Mouse (Mus musculus) ovary, adult 10 weeks (tissue): ENCODE data around the gene Cdkl4. TPM values are rescaled to one million over a fixed set of nuclear protein-coding genes. Genes with fewer than 3 reads are reported as not detected.

Source experiments
- polyA plus RNA-seq: library from polyadenylated mRNA; stranded (reverse); fragments of 350-450 nt; fragmentation: Illumina TruSeq; extraction: RNeasy Lipid Tissue Mini Kit (QIAGEN cat#74804); gene quantifications from one replicate; pipeline ENCODE4 v1.2.3, GENCODE M21; 2014

Cdkl4 gene
- polyA plus RNA-seq: 4.0 TPM

DNA sequence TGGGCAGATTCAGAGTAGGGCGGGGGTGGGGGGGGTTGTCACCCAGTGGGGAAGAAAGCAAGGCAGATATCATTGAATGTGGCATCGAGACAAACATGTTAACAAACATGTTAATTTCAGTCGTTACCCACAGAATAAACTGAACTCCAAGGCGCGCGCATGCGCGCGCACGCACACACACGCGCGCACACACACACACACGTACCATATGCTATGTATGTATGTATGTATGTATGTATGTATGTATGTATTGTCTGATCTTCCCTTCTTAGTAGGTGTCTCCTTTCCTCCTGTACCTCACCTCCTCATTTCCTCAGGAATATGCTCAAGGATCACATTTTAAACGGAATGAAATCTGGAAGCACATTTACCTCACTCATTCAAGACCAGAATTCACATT is at the start of gene Cdkl4:
Gene Cdkl4, minus strand, starts transcription at position 175 of the 400 bp plus-strand sequence.

DNA sequence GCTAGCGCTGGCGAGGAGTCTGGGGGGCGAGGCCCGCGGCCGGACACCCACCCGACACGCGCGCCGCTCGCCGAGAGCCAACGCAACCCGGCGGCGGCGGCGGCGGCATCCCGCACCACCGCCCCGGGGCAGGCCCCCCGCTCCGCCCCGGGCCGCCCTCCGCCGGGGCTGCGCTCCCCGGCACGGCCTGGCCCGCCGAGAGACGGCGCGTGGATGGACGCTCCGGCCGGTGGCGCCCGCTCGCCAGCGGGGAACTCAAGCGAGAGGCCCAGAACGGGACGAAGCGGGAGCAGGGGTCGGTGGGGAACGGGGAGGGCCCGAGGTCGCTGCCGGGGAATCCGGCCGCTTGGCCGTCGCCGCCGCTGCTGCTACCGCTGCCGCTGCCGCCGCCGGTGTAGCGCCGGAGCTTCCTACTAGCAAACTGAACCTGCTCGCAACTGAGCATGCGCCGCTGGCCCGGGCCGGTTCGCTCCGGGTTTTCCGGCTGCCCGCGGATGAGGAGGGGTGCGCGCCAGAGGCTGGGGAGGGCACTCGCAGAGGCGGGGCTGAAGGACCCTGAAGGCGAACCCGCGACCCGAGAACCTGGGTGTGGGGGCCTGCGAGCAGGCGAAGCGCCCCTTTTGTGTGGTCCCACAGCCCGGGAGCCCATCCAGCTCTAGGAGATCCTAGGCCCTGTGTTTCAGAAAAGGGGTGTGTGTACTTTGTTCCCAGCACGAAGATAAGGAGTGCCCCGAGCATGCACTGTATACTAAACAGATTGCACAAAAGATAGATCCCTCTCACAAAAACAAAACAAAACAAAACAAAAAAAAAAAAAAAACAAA is 97.4 kb downstream of the Cdkl4 start, which contains the start of gene Sos1:
Gene Sos1, minus strand, starts transcription at position 423 of the 824 bp plus-strand sequence.

Other genes starting within 250 kb of the Cdkl4 start
- not detected for gene Gm10190, start 204.3 kb downstream of the Cdkl4 start, polyA plus RNA-seq
- gene Sos1, start 97.4 kb downstream of the Cdkl4 start, polyA plus RNA-seq: 68.0 TPM
- gene Map4k3, start 150.7 kb upstream of the Cdkl4 start, polyA plus RNA-seq: 93.8 TPM